Mouse (Mus musculus): ENCODE data around the gene Dcst1.

DNA sequence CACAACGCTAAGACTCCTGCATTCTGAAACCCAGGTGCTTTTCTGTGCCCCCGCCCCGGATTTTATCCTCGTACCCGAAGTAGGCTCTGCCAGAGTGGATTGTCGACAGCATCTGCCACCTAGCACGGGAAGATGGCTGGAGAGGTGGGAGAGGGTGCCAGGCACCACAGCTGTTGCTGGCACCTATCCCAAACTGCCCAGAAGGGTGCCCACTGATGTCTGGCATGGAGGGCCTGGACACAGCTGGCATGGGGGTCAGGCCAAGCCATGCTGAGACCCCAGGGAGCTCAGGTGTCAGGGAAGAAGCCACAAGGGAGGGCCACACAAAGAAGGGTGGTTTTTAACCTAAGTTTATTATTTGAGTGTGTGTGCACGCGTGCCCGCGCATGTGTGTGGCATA, 32.0 kb downstream of the Dcst1 start:
- TF ChIP-seq ZNF384 (IDR thresholded peaks at IDR 0.05; ENCODE audit: low read depth, low read length): no peak
- no peak for TF ChIP-seq CHD2 (IDR thresholded peaks at IDR 0.05; ENCODE audit: low read depth, low read length)
- TF ChIP-seq HCFC1 (IDR thresholded peaks at IDR 0.05; ENCODE audit: borderline replicate concordance, insufficient read depth, low read length): no peak
- TF ChIP-seq MAFK (IDR thresholded peaks at IDR 0.05; ENCODE audit: insufficient read depth, low read depth, low read length): no peak
- TF ChIP-seq ZC3H11A (IDR thresholded peaks at IDR 0.05; ENCODE audit: borderline replicate concordance, low read depth, low read length): no peak
